Mouse (Mus musculus): Measurements from ENCODE around the gene Dph3.
"Not testable (repeated sequence)": the region's sequence is repeated elsewhere in the genome, so short reads cannot be mapped to it uniquely, and the experiment has no call there.

DNA sequence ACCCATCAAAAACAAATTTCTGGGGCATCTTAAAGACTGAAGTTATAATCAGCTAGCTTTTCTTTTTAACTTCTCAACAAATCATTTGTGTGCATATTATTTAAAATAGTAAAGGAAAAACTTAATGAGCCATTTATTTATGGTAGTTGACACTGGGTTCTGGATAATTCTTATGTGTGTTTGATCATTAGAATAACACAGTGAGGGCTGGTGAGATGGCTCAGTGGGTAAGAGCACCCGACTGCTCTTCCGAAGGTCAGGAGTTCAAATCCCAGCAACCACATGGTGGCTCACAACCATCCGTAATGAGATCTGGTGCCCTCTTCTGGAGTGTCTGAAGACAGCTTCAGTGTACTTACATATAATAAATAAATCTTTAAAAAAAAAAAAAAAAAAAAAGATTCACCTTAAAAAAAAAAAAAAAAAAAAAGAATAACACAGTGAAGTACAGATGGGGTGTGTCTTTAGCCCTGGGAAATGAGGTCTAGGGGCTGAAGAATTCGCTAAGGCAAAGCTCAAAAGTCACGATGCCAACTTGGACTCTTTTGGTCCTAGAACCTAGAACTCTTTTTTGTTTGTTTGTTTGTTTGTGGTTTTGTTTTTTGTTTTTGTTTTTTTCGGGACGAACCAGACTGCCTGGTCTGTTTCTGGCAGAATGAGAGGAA is 2.2 kb upstream of the Dph3 start:
- not testable (repeated sequence) for TF ChIP-seq MAX (IDR thresholded peaks at IDR 0.05; ENCODE audit: low read length); POLR2A (IDR thresholded peaks at IDR 0.05; ENCODE audit: low read depth, low read length); USF1 (IDR thresholded peaks at IDR 0.05; ENCODE audit: low read depth, low read length)
- peak in 1 of 2 experiments; percentile 23; a peak in 1 of 4 replicates for TF ChIP-seq CTCF (conservative IDR thresholded peaks at IDR 0.05 in 1 of 2, IDR thresholded peaks at IDR 0.05 in 1 of 2; ENCODE audit: low read depth in 2 of 2, low read length in 2 of 2)
